Mouse (Mus musculus) left cerebral cortex, postnatal 36 days (tissue): ENCODE data around the gene Cant1. TPM values are rescaled to one million over a fixed set of nuclear protein-coding genes. Genes with fewer than 3 reads are reported as not detected.
"Not testable (repeated sequence)": the region's sequence is repeated elsewhere in the genome, so short reads cannot be mapped to it uniquely, and the experiment has no call there.

Experiments used
- DNase-seq, 2 experiments: peaks; one replicate each; pipeline ENCODE4 v3.0.0; 2021 to 2022; ENCODE audit warnings: low spot score in 2 of 2, mixed read lengths in 1 of 2
- intact Hi-C: fragments of 180-260 bp; cut with DNase I; formaldehyde crosslinking; loops from one replicate; pipeline ENCODE4 v1.15.1; 2025
- total RNA-seq, 2 experiments: library from RNA; stranded (reverse); gene quantifications; 2 replicates each; pipeline ENCODE4 v1.2.3; 2021

Gene Cant1
- total RNA-seq, 2 experiments from 2014 or later = 36.5 to 37.0 TPM

DNA sequence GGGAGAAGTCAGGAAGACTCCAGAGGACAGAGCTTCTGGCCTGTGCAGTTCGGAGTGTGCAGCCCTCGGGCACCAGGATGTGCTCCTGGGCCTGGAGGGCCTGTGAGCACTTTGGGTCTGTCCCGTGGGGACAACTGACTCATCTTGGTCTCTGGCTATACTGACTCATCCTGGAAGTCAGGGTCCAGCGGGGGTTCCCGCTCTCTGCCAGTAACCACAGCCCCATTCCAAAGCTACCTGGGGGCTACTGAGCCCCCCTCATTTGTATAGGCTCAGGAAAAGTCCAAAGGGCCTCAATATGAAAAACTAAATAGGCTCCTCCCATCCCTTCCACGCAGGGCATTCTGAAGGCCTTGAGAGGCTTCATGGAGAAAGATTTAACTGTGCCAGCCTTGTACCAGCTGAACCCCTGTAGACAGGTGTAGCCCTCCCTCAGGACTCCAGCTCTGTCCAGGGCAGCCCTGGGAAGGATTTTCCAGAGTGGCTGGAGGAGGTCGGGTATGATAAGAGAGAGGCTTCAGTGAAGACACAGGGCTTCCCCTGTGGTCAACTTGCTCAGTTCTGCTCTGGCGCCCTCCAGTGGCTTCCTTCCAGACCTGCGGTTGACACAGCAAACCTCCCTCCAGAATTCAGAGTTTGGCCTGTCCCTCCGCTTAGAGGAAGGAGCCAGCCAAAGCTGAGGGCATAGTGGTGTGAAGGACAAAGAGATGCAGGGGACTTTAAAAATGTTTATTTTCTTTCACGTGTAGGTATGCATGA, 39.5 kb downstream of the Cant1 start:
- peak; percentile 76 to 80 for DNase-seq
- intact Hi-C loops = loop anchor here (1.0 to 10.0 kb wide), 2 partner anchors 61 to 295 kb away; no protein-coding TSS in a partner anchor

DNA sequence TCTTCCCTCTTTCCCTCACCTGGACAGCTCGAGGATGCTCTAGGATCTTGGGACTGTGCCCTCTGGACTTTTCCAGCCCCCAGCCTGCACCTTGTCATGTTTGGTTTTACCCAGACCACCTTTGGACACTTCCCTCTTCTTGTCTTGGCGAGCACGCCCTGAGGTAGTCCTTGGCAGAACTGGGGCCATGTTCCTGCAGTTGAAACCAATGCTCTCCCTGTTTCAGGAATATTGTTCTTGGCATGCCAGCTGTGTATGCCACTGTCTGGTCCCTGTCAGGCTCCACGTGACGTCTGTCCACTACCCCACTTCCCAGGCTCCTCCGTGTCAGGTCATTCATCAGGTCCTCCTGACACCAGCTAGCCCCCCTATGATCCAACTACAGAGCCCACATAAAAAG, 40.2 kb downstream of the Cant1 start:
- no peak for DNase-seq

DNA sequence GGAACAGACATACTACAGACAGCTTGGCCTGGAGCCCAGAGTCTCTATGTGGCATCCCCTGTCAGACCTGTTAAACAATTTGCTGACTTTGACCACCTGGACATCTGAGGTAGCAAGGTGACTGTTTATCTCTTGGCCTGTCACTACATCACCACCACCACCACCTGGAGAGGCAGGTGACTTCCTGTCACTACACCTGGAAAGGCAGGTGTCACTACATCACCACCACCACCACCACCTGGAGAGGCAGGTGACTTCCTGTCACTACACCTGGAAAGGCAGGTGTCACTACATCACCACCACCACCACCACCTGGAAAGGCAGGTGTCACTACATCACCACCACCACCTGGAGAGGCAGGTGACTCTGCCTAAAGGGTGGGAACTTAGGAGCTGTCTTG, 42.6 kb downstream of the Cant1 start:
- not testable (repeated sequence) for DNase-seq
- intact Hi-C loops = loop anchor here (10.0 kb wide), 1 partner anchor 292 kb away; no protein-coding TSS in a partner anchor

More for the DNA sequence above, 40.2 kb downstream of the Cant1 start:
- intact Hi-C loops = loop anchor here (1.0 to 10.0 kb wide), 2 partner anchors 60 to 294 kb away; no protein-coding TSS in a partner anchor

DNA sequence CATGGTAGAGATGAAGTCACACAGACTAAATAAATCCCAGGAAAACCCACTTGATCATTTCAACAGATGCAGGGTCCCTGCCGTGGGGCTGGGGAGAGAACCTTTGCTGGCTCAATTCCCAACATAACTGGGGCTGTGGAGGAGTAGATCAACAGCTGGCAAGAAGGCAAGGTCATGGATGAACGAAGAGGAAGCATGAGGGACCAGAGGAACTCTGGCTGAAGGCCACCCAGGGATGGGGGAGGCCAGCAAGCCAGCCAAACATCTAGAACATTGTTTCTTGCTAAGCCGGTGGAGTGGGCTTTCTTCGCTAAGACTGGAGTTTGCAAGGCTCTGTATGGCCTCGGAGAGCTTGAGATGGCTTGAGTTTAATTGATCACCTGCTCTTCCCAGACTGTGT, 43.0 kb downstream of the Cant1 start:
- DNase-seq = no peak
- intact Hi-C loops = loop anchor here (10.0 kb wide), 1 partner anchor 291 kb away; no protein-coding TSS in a partner anchor

DNA sequence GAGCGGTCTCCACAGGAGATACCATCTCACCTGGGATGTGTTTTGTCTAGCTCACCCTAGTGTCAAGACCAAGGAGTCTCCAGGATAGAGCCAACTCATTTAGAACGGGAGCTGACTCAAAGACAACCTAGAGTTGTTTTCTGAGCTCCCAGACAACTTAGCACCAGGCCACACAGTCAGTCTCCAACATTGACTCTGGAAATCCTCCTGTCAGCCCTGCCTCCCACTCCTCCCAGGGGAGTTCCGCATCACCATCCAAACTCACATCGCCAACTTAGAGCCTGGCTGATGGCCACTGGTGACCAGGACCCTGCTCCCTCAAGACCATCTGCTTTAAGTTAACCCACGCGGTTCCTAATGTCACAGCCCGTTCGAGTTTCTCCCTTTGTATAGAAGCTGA, 43.4 kb downstream of the Cant1 start:
- DNase-seq = no peak

DNA sequence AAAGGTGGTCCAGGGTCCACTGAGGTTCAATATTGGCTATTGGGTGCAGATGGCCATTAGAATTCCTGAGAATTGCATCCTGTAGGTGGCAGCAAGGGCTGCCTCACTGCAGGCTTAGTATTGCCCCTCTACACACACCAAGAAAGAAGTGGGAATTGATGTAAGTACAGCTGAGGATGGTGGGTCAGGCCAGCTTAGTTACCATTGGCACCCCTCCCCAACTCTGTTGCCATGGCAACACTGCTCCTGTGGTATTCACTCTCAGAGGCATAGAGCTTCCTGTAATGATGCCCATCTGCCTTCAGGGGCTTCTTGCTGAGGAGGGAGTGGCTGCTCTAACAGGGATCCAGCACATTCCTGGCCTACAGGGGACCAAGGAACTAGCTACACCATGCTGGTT, 43.9 kb downstream of the Cant1 start:
- DNase-seq = no peak
- intact Hi-C loops = loop anchor here (10.0 kb wide), 1 partner anchor 290 kb away; no protein-coding TSS in a partner anchor

More for the DNA sequence above, 43.4 kb downstream of the Cant1 start:
- intact Hi-C loops = loop anchor here (10.0 kb wide), 1 partner anchor 291 kb away; no protein-coding TSS in a partner anchor

DNA sequence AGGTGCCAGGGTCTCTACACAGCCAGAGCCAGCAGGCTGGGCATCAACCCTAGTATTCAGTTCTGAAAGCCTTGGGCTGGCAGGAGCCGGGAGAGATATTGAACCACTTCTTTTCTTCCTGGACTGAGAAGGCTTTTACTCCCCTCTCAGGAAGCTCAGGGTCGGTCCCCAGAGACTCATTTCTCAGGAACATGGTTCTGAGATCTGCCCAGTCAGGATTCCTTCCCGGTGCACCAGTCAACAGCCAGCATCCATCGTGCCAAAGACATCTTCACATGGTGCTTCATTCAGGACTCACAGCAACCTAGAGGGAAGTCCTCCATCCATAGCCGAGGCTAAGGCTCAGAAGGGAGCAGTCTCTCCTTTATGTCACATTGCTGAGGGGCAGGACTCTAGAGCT, 44.4 kb downstream of the Cant1 start:
- intact Hi-C loops = loop anchor here (10.0 kb wide), 1 partner anchor 290 kb away; no protein-coding TSS in a partner anchor
- no peak for DNase-seq

DNA sequence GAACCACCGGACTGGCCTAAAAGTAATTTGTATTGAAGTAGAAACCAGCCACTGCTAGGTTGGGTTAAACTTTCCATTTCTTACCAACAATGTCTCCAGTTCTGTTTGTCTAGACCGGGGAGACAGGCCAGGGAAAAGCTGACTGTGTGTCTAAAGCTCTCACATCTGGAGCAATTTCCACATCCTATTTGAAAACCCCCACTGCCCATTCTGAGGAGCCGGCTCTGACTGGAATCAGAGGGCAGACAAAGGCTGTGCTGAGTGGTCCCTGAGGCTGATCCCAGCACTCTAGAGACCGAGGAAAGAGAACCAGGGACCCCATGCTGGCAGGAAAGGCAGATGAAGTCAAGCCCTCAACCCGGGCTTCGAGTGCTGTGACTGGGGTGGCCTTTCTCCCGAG, 46.2 kb downstream of the Cant1 start:
- intact Hi-C loops = loop anchor here (10.0 kb wide), 1 partner anchor 288 kb away; no protein-coding TSS in a partner anchor
- no peak for DNase-seq

DNA sequence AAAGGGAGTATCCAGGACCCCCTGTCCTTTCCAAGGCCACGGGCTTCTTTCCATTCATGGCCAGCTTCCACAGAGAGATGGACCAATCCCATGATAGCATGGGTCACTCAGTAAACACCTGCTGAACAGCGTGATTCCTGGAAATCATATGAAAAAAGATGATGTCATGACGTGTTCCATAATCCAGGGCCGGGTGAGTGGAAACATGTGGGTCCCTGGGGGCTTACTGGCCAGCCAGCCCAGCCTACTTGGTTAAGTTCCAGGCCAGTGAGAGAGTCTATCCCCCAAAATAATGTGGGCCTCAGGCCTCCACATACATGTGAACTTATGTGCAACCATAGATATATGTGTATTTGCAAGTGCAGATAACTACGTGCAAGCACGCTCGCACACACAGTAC, 47.0 kb downstream of the Cant1 start:
- intact Hi-C loops = loop anchor here (10.0 kb wide), 1 partner anchor 287 kb away; no protein-coding TSS in a partner anchor
- no peak for DNase-seq

DNA sequence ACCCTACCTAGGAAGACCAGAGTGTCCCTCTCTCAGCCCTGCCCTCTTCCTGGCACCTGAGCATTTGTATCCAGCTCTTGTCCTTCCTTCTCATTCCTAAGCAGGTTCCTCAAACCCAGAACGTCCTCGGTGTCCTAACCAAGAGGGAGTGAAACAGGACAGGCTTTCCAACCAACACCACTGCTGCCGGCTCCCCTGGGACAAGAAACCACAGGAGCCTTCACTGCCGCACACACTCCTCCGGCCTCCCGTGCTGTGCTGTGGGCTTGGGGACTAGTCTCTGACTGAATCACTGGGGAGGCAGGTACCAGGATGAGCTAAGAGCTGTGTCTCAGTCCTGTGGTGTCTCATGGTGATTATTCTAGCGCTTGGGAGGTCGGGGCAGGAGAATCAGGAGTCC, 49.2 kb downstream of the Cant1 start:
- DNase-seq = no peak
- intact Hi-C loops = loop anchor here (10.0 kb wide), 1 partner anchor 285 kb away; no protein-coding TSS in a partner anchor

DNA sequence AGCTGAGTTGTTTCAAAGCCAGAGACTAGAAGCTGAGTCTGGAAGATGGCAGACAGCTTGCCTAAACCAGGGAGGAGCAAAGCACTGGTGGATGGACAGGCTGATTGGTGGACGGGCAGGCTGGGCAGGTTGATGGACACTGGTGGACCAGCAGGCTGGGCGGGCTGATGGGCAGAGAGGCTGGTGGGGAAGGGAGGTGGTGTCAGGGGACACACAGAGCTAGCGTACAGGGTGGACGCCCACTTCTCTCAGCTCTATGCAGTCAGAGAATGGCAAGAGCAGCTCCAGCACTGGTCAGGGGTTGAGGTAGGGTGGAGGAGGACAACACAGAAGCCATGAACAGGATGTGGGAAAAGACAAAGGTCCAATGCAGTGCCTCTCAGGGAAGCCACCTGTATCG, 49.6 kb downstream of the Cant1 start:
- no peak for DNase-seq
- intact Hi-C loops = no loop called here

DNA sequence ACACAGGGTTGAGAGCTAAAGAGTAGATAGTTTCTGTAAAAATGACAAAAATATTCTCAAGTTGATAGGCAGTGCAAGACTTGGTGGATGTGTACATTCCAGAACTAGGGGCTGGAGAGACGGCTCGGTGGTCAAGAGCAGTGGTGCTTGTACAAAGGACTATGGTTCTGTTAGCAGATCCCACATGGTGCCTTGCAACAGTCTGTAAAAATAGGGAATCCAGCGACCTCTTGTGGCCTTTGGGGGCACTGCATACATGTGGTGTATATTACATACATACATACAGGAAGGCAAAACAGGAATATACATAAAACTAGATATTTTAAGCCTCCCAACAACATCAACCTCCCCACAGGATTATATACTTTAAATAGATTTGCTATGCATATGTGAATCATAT, 50.6 kb downstream of the Cant1 start:
- intact Hi-C loops = no loop called here
- no peak for DNase-seq

DNA sequence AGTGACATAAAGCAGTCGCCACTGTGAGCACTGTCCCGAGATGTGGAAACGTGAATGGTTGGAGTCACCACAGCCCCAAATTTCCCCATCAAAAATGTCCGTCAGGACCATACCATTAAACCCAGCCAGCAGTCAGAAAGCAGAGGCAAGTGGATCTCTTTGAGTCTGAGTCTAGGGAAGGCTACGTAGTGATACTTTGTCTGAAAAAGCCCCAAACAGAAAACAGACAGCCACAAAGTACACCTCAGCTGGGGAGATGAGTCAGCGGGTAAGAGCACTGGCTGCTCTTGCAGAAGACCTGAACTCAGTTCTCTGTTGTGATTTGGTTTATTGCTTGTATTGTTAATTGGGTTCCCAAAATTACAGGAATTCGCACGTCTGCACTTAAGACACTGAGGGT, 52.3 kb downstream of the Cant1 start:
- DNase-seq = no peak
- intact Hi-C loops = no loop called here

DNA sequence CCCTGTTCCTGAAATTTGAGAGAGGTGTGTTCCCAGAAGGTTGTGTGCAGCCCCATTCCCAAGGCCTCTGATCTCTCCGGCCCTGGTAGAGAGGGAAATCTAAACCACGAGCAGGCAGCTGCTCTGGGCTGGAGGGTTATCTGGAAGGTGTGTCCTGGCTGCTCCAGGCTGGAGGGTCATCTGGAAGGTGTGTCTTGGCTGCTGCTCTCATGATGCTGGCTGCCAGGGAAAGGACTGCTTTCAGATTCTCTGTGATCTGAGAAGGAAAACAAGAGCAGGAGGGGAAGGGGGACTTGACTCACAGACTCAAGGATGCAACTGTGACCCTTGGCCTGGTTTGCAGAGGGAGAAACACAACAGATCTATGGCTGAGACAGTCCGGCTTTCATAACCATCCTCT, 52.8 kb downstream of the Cant1 start:
- intact Hi-C loops = no loop called here
- DNase-seq = no peak

DNA sequence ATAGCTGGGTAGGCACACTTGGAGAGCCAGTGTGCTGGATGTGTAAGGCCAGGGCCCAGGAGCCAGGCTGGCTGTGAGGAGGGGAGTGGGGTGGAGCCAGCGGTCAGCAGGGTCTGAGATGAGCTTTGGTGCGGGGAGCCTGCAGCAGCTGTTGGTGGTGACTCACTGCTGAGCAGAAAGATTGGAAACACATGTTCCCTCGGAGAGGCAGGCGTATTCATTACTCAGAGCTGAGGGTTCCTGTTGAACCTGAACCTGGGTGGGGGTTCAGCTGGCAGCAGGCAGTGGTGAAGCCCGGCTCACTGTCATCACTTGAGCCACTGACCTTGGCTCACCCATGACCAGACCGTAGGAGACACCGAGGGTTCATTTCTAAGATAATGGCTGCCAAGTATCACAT, 53.7 kb downstream of the Cant1 start:
- DNase-seq = no peak
- intact Hi-C loops = no loop called here

DNA sequence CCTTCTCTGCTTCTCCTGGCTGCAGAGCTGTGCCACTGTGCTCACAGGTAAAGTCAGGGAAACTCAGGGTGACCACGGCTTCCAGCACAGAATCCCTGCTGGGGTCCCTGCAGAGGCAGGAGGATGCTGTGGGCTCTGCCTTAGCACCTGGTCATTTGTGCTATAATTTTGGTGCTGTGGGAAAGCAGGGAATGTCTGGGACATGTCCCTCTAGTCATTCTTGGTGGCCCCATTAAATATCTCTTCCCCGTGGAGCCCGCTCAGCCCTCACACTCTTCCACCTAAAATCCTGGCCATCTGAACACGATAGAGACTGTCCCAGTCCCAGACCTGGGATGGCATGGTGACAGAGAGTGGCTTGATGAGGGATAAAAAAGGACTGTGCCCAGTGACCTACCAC, 54.9 kb downstream of the Cant1 start:
- intact Hi-C loops = no loop called here
- DNase-seq = no peak

DNA sequence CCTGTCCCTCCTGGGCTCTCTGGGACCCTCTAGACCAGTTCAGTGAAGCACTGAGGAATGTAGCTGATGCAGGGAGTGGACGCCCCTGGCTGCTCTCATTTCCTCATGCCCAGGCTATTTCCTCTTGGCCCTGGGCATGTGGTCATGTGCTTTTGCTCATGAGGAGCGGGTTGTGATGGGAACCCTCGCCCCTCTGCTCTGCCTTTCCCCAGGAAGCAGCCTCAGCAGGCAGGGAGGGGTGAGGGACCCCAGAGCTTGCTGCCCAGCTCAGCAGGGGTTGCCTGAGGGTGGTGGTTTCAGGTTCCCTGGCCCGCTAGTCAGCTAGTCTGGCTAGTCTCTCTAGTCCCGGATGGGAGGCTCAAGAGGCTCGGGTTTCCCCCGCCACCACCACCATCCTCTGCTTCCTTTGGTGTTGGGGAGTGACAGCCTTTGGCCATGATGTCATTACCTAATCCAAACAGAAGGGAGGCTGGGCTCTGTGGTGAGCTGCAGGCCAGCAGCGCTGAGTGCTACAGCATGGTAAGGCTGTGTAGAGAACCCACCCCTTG, 55.8 kb downstream of the Cant1 start:
- intact Hi-C loops = no loop called here
- peak in 1 of 2 experiments; percentile 15 for DNase-seq

DNA sequence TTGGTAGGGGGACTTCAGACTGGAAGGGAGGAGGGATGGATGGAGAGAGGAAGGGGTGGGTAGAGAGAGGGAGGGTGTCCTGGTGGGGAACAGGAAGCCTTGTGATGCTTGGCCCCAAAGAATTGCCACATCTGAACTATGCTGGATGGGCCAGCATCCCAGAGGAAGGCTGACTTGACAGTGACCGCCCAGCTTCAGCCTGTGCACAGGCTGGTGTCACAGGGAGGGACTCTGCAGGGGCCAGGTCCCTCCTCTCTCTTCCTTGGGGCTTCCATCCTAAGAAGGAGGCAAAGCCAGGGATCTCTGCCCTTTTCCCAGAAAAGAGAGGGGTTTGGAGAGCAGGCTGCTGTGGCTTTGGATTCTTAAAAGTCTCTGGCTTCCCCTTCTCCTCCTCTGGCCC, 56.4 kb downstream of the Cant1 start:
- DNase-seq = peak in 1 of 2 experiments; percentile 2
- intact Hi-C loops = no loop called here

DNA sequence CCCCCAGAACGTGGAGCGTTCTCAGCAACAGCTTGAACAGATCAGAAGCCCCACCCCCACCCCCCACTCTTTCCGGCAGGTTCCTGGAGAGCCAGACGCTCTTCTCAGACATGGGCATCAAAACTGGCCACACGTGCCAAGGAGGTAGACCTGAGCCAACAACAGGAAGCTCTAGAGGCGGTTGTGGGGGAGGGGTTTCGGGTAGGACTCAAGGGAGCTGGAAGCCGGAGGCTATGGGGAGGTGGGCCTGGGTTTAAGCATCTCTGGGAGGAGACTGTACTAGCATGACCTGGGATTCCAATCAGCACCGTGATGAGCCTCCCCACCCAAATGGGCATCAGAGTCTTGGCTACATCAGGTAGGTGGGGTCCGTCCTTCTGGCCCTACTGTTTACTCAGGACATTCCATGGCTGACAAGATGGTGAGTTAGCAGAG, 58.0 kb downstream of the Cant1 start:
- intact Hi-C loops = no loop called here
- DNase-seq = no peak

DNA sequence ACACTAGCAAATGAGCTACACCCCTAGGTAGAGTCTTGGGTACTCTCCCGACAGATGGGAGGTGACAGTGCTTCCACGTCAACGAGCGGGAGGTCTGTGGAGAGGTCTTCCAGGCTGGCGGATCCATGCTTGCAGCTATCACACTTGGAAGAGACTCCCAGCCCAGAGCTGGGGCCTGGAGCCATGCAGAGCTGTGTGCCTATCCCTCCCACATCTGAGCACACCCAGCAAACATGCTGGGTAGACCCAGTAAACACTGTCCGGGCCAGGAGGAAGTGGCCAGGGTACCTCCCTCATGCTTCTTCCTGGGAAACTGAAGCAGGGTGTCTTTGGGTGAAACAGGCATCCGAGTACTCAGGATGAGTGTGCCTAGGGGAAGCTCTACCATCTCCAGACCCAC, 58.4 kb downstream of the Cant1 start:
- intact Hi-C loops = no loop called here
- no peak for DNase-seq
